Comparison of ENCODE assay signal across 15 mouse cellular contexts in the genomic region with DNA sequence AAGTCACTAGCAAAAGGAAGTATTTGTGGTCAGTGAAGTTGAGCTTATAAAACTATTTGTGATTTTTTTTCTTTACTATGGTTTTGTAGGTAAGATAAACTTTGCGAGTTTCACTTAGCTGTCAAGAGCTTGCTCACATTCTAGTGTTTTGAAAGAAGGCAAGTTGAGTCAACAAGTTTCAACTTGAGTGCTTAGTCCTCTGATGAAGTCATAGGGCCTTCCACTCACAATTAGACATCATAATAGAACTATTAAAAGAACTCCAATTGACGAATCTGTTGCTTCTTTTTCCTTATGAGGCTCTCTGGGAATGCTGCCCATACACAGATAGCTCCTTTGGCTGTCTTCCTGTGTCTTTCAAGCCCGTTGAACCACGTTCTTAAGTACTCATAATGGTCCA.
"Had no signal": no experiment of that assay in that cellular context is flagged by ENCODE, and none has a peak within 500 bp of the region (broad histone marks: within the 10 kb centered on the region; RNA-seq: fewer than 3 reads in every experiment).

No protein-coding gene starts in this region.

- H3K4me2 ChIP-seq: kidney, embryonic 15.5 days; liver, embryonic 13.5 days; midbrain, embryonic 13.5 days had no signal

- DNase-seq: kidney, adult 11 months; kidney, adult 8-10 months; kidney, postnatal 10 days; kidney, postnatal 36 days; layer of hippocampus, postnatal 36 days; liver, embryonic 13.5 days; thymus, adult 18-20 months; thymus, postnatal 36 days had no signal

- H3K9me3 ChIP-seq: kidney, embryonic 15.5 days; liver, embryonic 13.5 days; midbrain, embryonic 10.5 days; midbrain, embryonic 13.5 days had no signal

- H3K27me3 ChIP-seq: kidney, embryonic 15.5 days; liver, embryonic 13.5 days; midbrain, embryonic 13.5 days had no signal

- H3K9ac ChIP-seq: kidney, embryonic 15.5 days; liver, embryonic 13.5 days; midbrain, embryonic 13.5 days had no signal

- H3K27ac ChIP-seq: kidney, embryonic 15.5 days; left cerebral cortex, adult 2 months; liver, embryonic 13.5 days; midbrain, embryonic 10.5 days; midbrain, embryonic 13.5 days had no signal

- H3K4me3 ChIP-seq: kidney, embryonic 15.5 days; left cerebral cortex, adult 2 months; liver, embryonic 13.5 days; megakaryocyte, embryonic 14.5 days; midbrain, embryonic 10.5 days; midbrain, embryonic 13.5 days; myocyte had no signal

- H3K4me1 ChIP-seq: kidney, embryonic 15.5 days; liver, embryonic 13.5 days; megakaryocyte, embryonic 14.5 days; midbrain, embryonic 10.5 days; midbrain, embryonic 13.5 days had no signal

- ATAC-seq: midbrain, embryonic 13.5 days; midbrain, embryonic 16.5 days had no signal

- H3K36me3 ChIP-seq: kidney, embryonic 15.5 days; liver, embryonic 13.5 days; midbrain, embryonic 10.5 days; midbrain, embryonic 13.5 days had no signal
